Mouse (Mus musculus) intestine, embryonic 16.5 days (tissue): ENCODE measurements around the gene Gba. TPM values are rescaled to one million over a fixed set of nuclear protein-coding genes. Genes with fewer than 3 reads are reported as not detected.

Experiments used
- ATAC-seq: fragments of 200-750 bp; cut with Nextera tagmentation; 2 replicates; pipeline ENCODE4 v1.8.0; 2017; ENCODE audit warnings: moderate TSS enrichment, moderate library complexity
- H3K27ac ChIP-seq: fragments of 300-500 bp; sonication (generic); 2 replicates; pipeline ENCODE4 v1.5.1; 2014; ENCODE audit warnings: mild to moderate bottlenecking, low read length
- H3K27me3 ChIP-seq: fragments of 300-500 bp; sonication (generic); replicated peaks from 2 replicates; pipeline ENCODE4 v1.6.1; 2014; ENCODE audit warnings: low read length, control low read depth, mixed read lengths; ENCODE audit not compliant: control insufficient read depth, insufficient read depth
- H3K36me3 ChIP-seq: fragments of 300-500 bp; sonication (generic); 2 replicates; pipeline ENCODE4 v1.6.1; 2014; ENCODE audit warnings: low read length, control low read depth; ENCODE audit not compliant: control insufficient read depth, insufficient read depth
- H3K4me1 ChIP-seq: fragments of 300-500 bp; sonication (generic); 2 replicates; pipeline ENCODE4 v1.6.1; 2014; ENCODE audit warnings: low read length, control low read depth, mixed read lengths; ENCODE audit not compliant: control insufficient read depth, insufficient read depth
- H3K4me2 ChIP-seq: fragments of 300-500 bp; sonication (generic); 2 replicates; pipeline ENCODE4 v1.6.1; 2014; ENCODE audit warnings: low read depth, low read length, control low read depth
- H3K4me3 ChIP-seq: fragments of 300-500 bp; sonication (generic); 2 replicates; pipeline ENCODE4 v1.5.1; 2014; ENCODE audit warnings: mild to moderate bottlenecking, low read length
- H3K9ac ChIP-seq: fragments of 300-500 bp; sonication (generic); 2 replicates; pipeline ENCODE4 v1.6.1; 2014; ENCODE audit warnings: low read depth, low read length
- H3K9me3 ChIP-seq: fragments of 300-500 bp; sonication (generic); 2 replicates; pipeline ENCODE4 v1.6.1; 2016; ENCODE audit warnings: low read length, control low read depth; ENCODE audit not compliant: control insufficient read depth
- WGBS: fragments of 180-500 bp; shearing (Covaris S2); extraction: QIAGEN DNeasy Blood & Tissue Kit; methylation state at CpG from one replicate; pipeline ENCODE4 v1.1.7; 2014; 5-methylcytosine and 5-hydroxymethylcytosine counted together
- polyA plus RNA-seq: library from polyadenylated mRNA; unstranded; fragments of >200 nt; fragmentation: Nextera tagmentation; extraction: Ambion mirVana; gene quantifications from 2 replicates; pipeline ENCODE4 v1.2.1, GENCODE M21; 2015

The Gba gene
- polyA plus RNA-seq, 1 experiment from 2014 or later: 73.1 TPM

DNA sequence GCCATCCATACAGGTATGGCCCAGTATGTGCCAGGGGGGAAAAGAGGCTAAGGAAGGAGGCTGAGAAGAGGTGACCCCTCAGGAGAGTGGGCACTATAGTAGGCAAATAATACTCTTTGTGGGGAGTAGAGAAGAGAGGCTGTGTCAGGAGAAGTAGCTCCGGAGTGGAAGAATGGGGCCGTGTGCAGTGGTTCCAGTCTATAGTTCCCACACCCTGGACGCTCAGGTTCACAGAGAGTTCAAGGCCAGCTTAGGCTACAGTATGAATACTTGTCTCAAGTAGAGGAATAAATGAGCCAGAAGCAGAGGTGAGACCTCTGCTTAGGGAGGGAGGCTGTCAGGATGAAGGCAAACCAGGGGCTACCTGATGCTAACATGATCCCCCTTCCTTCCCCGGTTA is 26.5 kb downstream of the Gba start:
- Histone ChIP-seq H3K9me3 (no peaks in the 10 kb centered on the region), H3K27ac (no peak overlapping the region), H3K4me1 (peaks cover 45% of the 10 kb centered on the region), H3K36me3 (no peaks in the 10 kb centered on the region), H3K27me3 (peaks cover 4% of the 10 kb centered on the region; the same call in 1 of the 2 replicates), H3K4me2 (peak overlapping the region; percentile 72), H3K4me3 (0 out of 2 replicates have a peak overlapping the region, but pooled peaks have one; percentile 8), H3K9ac (peak overlapping the region; percentile 58)
- WGBS: 48% methylated on average over 4 of the region's 4 CpGs
- ATAC-seq: 0 out of 2 replicates have a peak, but pooled peaks have one; percentile 2

DNA sequence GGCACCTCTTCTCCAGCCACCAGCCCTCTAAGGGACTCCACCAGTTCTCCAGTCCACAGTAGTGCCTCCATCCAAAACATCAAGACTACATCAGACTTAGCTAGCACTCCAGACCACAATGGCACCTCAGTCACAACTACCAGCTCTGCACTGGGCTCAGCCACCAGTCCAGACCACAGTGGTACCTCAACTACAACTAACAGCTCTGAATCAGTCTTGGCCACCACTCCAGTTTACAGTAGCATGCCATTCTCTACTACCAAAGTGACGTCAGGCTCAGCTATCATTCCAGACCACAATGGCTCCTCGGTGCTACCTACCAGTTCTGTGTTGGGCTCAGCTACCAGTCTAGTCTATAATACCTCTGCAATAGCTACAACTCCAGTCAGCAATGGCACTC is 27.8 kb downstream of the Gba start:
- Histone ChIP-seq H3K27me3 (peaks cover 4% of the 10 kb centered on the region; the same call in 1 of the 2 replicates), H3K9ac (no peak overlapping the region), H3K36me3 (no peaks in the 10 kb centered on the region), H3K4me3 (no peak overlapping the region), H3K9me3 (no peaks in the 10 kb centered on the region), H3K27ac (no peak overlapping the region), H3K4me1 (peaks cover 46% of the 10 kb centered on the region), H3K4me2 (no peak overlapping the region)
- no peak for ATAC-seq
- WGBS: 90% methylated on average over 2 of the region's 2 CpGs

DNA sequence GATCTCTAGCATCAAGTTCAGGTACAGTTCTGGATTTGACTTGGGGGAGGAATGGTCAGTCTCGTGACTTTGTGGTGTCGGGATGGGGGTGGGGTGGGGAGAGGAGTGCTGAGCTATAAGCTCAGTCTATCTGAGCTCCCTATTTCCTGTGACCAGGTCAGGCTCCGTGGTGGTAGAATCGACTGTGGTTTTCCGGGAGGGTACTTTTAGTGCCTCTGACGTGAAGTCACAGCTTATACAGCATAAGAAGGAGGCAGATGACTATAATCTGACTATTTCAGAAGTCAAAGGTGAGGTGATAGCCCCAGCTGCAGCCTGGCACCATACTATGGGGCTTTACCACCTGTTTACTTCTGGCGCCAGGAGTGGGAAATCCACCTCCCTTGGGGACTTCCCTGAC is 28.6 kb downstream of the Gba start:
- Histone ChIP-seq H3K27ac (no peak overlapping the region), H3K27me3 (peaks cover 4% of the 10 kb centered on the region; the same call in 1 of the 2 replicates), H3K9ac (no peak overlapping the region), H3K9me3 (no peaks in the 10 kb centered on the region), H3K4me2 (no peak overlapping the region), H3K4me3 (no peak overlapping the region), H3K36me3 (no peaks in the 10 kb centered on the region; the same call in 1 of the 2 replicates), H3K4me1 (peaks cover 44% of the 10 kb centered on the region)
- ATAC-seq: no peak
- WGBS: 70% methylated on average over 7 of the region's 7 CpGs

DNA sequence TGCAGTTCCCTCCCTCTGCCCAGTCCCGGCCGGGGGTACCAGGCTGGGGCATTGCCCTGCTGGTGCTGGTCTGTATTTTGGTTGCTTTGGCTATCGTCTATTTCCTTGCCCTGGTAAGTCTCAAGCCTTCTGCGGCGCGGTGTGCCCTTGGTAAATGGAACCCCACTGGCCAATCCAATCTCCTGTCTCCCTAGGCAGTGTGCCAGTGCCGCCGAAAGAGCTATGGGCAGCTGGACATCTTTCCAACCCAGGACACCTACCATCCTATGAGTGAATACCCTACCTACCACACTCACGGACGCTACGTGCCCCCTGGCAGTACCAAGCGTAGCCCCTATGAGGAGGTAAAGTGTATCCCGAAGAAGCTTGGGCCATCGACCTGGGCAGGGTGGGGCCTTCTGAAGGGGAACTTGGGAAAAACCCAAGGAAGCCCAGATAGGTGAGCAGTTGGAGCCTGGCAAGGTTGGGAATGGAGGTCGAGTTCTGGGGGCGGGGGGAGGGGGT is 29.1 kb downstream of the Gba start:
- Histone ChIP-seq H3K9ac (no peak overlapping the region), H3K4me2 (no peak overlapping the region), H3K36me3 (no peaks in the 10 kb centered on the region; the same call in 1 of the 2 replicates), H3K4me1 (peaks cover 39% of the 10 kb centered on the region), H3K27me3 (0 out of 2 replicates have a peak, but pooled peaks cover 4% of the 10 kb centered on the region), H3K9me3 (no peaks in the 10 kb centered on the region), H3K4me3 (no peak overlapping the region), H3K27ac (no peak overlapping the region)
- 73% methylated on average over 16 of the region's 16 CpGs for WGBS
- ATAC-seq: no peak

- Histone ChIP-seq H3K36me3 (no peaks in the 10 kb centered on the region; the same call in 1 of the 2 replicates), H3K9ac (no peak overlapping the region), H3K4me1 (peaks cover 32% of the 10 kb centered on the region), H3K4me2 (no peak overlapping the region), H3K9me3 (no peaks in the 10 kb centered on the region), H3K27me3 (0 out of 2 replicates have a peak, but pooled peaks cover 4% of the 10 kb centered on the region), H3K27ac (0 out of 2 replicates have a peak overlapping the region, but pooled peaks have one; percentile 10), H3K4me3 (no peak overlapping the region)
- WGBS: 43% methylated on average over 6 of the region's 6 CpGs
- no peak for ATAC-seq
Measured at GRCm38 (mm10) chr3:89232614-89233013, 29.9 kb downstream of the Gba start.

GRCm38 (mm10) chr3:89233562-89234110 is 30.9 kb downstream of the Gba start:
- peak; percentile 59 for ATAC-seq
- Histone ChIP-seq H3K4me2 (no peak overlapping the region), H3K9ac (0 out of 2 replicates have a peak overlapping the region, but pooled peaks have one; percentile 11), H3K36me3 (no peaks in the 10 kb centered on the region; the same call in 1 of the 2 replicates), H3K9me3 (no peaks in the 10 kb centered on the region), H3K27ac (peak overlapping the region; percentile 10), H3K4me1 (peaks cover 31% of the 10 kb centered on the region), H3K27me3 (0 out of 2 replicates have a peak, but pooled peaks cover 4% of the 10 kb centered on the region), H3K4me3 (no peak overlapping the region)
- 59% methylated on average over 14 of the region's 14 CpGs for WGBS

DNA sequence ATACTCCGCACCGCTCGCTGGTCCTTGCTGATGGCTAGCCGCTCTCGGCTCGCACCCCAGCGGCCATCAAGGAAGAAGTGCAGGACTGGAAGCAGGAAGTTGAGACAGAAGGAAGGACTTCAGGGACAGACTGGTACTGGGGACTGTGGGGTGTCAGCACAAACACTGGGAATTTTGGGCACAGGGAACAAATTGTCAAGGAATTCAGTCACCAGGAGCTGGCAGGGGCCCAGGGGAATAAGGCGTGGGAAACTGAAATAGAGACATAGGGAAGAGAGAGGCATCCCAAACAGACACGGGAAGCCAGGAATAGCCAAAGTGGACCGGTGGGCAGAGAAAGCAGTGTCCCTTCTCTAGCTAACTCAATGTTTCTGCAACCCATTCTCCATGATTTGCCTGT is 33.8 kb downstream of the Gba start:
- Histone ChIP-seq H3K27me3 (no peaks in the 10 kb centered on the region), H3K4me1 (peaks cover 28% of the 10 kb centered on the region), H3K36me3 (no peaks in the 10 kb centered on the region; the same call in 1 of the 2 replicates), H3K9me3 (no peaks in the 10 kb centered on the region), H3K9ac (no peak overlapping the region), H3K4me2 (no peak overlapping the region), H3K27ac (no peak overlapping the region), H3K4me3 (no peak overlapping the region)
- ATAC-seq: no peak
- 91% methylated on average over 10 of the region's 10 CpGs for WGBS

GRCm38 (mm10) chr3:89237682-89238081 is 35.0 kb downstream of the Gba start:
- Histone ChIP-seq H3K27ac (no peak overlapping the region), H3K36me3 (no peaks in the 10 kb centered on the region; the same call in 1 of the 2 replicates), H3K9ac (no peak overlapping the region), H3K9me3 (no peaks in the 10 kb centered on the region), H3K27me3 (no peaks in the 10 kb centered on the region), H3K4me2 (no peak overlapping the region), H3K4me1 (peaks cover 24% of the 10 kb centered on the region), H3K4me3 (no peak overlapping the region)
- no peak for ATAC-seq
- 92% methylated on average over 21 of the region's 21 CpGs for WGBS

DNA sequence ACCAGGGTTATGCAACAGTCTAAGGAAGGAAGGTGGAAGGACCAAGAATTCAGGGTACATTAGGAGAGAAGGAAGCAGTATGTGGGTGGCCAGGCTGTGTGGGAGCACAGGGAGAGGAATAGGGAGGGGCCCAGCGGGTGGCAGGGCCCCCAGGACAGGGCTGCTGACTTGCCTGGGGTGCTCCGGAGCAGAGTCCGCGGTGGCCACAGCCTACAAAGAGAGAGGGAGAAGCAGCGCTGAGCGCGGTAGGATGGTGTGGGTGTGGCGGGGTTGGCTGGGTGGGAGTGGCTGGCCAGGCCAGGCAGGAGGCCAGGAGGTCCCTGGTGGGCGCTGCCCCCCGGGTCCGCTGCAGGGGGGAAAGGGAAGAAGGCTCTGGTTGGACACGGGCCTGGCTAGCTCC is 35.8 kb downstream of the Gba start:
- Histone ChIP-seq H3K4me2 (peak overlapping the region; percentile 35; the same call in 1 of the 2 replicates), H3K4me1 (peaks cover 16% of the 10 kb centered on the region), H3K27me3 (no peaks in the 10 kb centered on the region), H3K9me3 (no peaks in the 10 kb centered on the region), H3K36me3 (no peaks in the 10 kb centered on the region; the same call in 1 of the 2 replicates), H3K4me3 (no peak overlapping the region), H3K27ac (peak overlapping the region; percentile 4; the same call in 1 of the 2 replicates), H3K9ac (0 out of 2 replicates have a peak overlapping the region, but pooled peaks have one; percentile 9)
- ATAC-seq: peak; percentile 82
- whole genome bisulfite sequencing: 51% methylated on average over 11 of the region's 12 CpGs
